Mouse (Mus musculus): Measurements from ENCODE around the gene A930017K11Rik. TPM values are rescaled to one million over a fixed set of nuclear protein-coding genes. Genes with fewer than 3 reads are reported as not detected.

A930017K11Rik gene
- total and polyA plus RNA-seq, 3 experiments = not detected

DNA sequence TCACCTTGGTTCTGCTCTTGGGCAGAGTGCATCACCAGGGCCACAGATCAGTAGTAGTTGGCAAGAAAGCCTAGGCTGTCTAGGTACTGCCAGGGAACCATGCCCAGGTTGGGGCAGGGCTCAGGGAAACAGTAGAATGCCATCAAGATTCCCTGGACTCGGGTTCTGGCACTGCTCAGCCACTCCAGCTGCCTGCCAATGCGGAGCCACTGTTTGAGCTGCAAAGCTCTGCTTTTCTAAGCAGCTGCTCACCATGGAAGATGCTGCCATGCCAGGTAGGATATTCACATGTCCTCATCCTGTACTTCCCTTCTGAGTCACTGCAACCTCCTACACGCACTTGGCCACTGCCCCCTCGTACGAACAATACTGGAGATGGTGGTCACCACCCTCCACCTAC is 28.5 kb upstream of the A930017K11Rik start:
- Histone ChIP-seq H3K79me2 (replicated peaks; ENCODE audit: control insufficient read depth, extremely low read depth, insufficient read depth, poor library complexity, severe bottlenecking) (peaks cover 4% of the 10 kb centered on the region), H3K4me3 (replicated peaks in 1 of 3; ENCODE audit: low read depth in 2 of 3, low read length in 2 of 3, poor library complexity in 1 of 3) (no peak overlapping the region), H3K9me3 (replicated peaks; ENCODE audit: low read length) (no peaks in the 10 kb centered on the region), H3K27me3 (replicated peaks) (no peaks in the 10 kb centered on the region), H3K36me3 (replicated peaks in 1 of 2; ENCODE audit: control insufficient read depth in 1 of 2, insufficient read depth in 1 of 2, low read length in 1 of 2) (peaks cover 0 to 29% of the 10 kb centered on the region in 2 experiments), H3K4me2 (ENCODE audit: insufficient read depth, low read depth, poor library complexity, severe bottlenecking) (no peak overlapping the region), H3K9ac (ENCODE audit: insufficient read depth, low read depth) (no peak overlapping the region), H3K4me1 (ENCODE audit: control insufficient read depth in 1 of 2, insufficient read depth in 2 of 2) (peaks cover 22 to 81% of the 10 kb centered on the region in 2 experiments), H3K27ac (ENCODE audit: insufficient read depth, low read depth) (no peak overlapping the region)
- in situ Hi-C loops (cut with MboI; ENCODE audit: low pct_ligation_motif_present, low pct_unique_long_range_greater_than_20kb, low sequenced_read_pairs) (no loop called here), dilution Hi-C loops (cut with MboI; ENCODE audit: extremely low pct_ligation_motif_present, extremely low pct_unique_long_range_greater_than_20kb, low sequenced_read_pairs) (no loop called here)
- TF ChIP-seq CHD2 (IDR thresholded peaks at IDR 0.05; ENCODE audit: low read length) (no peak), POLR2AphosphoS2 (IDR thresholded peaks at IDR 0.05; ENCODE audit: low read depth, low read length) (no peak), MYC (IDR thresholded peaks at IDR 0.05; ENCODE audit: low read depth, low read length) (no peak), UBTF (IDR thresholded peaks at IDR 0.05; ENCODE audit: low read depth, low read length) (no peak), NRF1 (IDR thresholded peaks at IDR 0.05; ENCODE audit: low read depth, low read length) (no peak), RAD21 (IDR thresholded peaks at IDR 0.05; ENCODE audit: low read depth, low read length) (no peak), JUN (IDR thresholded peaks at IDR 0.05; ENCODE audit: insufficient read depth, low read depth, low read length) (no peak), ELF1 (IDR thresholded peaks at IDR 0.05; ENCODE audit: low read depth, low read length) (no peak)
- DNase-seq (ENCODE audit: extremely low read depth) = no peak

DNA sequence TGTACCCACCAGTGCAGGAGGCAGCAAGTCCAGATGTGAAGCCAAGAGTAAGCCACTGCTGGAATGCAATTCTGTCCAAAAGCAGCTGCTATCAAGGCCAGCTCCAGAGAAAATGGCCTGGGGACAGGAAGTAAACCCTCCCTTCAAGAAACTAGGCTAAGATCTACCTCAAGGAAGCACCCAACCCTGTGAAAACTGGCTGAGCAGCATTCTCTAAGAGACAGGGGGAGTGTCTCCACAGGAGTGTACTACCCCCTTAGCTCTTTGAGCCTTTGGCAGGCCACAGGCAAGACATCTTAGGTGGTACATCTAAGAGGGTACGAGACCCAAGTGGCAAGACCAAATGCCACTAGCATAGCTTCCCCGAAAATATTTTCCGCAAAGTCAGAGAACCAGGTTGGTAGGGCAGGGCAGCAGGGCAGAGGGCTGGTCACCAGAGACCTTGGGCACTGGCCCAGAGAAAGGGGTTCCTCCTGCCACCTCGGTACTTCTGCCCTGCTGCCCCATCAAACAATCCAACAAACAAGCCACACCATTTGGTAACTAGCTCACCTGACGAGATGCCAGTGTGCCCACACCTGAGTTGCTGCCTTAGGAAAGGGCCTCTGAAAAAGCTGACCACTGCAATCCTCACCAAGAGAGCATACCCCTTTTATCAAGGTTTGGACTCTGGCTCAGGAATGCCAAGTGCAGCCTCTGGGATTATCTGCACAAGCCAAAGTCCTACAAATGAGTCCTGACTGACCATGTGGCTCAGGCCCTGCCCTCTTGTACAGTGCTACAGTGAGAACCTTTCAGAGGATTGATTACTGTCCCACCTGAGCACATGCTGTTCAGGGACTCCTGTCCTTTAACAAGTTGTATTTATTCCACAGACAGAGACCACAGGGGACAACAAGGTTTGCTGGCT is 27.7 kb upstream of the A930017K11Rik start:
- dilution Hi-C loops (cut with MboI; ENCODE audit: extremely low pct_ligation_motif_present, extremely low pct_unique_long_range_greater_than_20kb, low sequenced_read_pairs) (no loop called here), in situ Hi-C loops (cut with MboI; ENCODE audit: low pct_ligation_motif_present, low pct_unique_long_range_greater_than_20kb, low sequenced_read_pairs) (no loop called here)
- H3K79me2 ChIP-seq (replicated peaks; ENCODE audit: control insufficient read depth, extremely low read depth, insufficient read depth, poor library complexity, severe bottlenecking) = peaks cover 4% of the 10 kb centered on the region
- H3K9me3 ChIP-seq (replicated peaks; ENCODE audit: low read length) = no peaks in the 10 kb centered on the region
- H3K36me3 ChIP-seq (replicated peaks in 1 of 2; ENCODE audit: control insufficient read depth in 1 of 2, insufficient read depth in 1 of 2, low read length in 1 of 2) = peaks cover 0 to 31% of the 10 kb centered on the region in 2 experiments
- no peak overlapping the region for H3K4me2 ChIP-seq (ENCODE audit: insufficient read depth, low read depth, poor library complexity, severe bottlenecking)
- H3K4me3 ChIP-seq (replicated peaks in 1 of 3; ENCODE audit: low read depth in 2 of 3, low read length in 2 of 3, poor library complexity in 1 of 3) = no peak overlapping the region
- no peak overlapping the region for H3K27ac ChIP-seq (ENCODE audit: insufficient read depth, low read depth)
- H3K9ac ChIP-seq (ENCODE audit: insufficient read depth, low read depth) = no peak overlapping the region
- no peak for DNase-seq (ENCODE audit: extremely low read depth)
- TF ChIP-seq SIN3A (IDR thresholded peaks at IDR 0.05; ENCODE audit: low read length) (no peak), NRF1 (IDR thresholded peaks at IDR 0.05; ENCODE audit: low read depth, low read length) (no peak), TBP (conservative IDR thresholded peaks at IDR 0.05; ENCODE audit: low read depth, low read length) (no peak), MXI1 (IDR thresholded peaks at IDR 0.05; ENCODE audit: low read depth, low read length) (no peak), CHD2 (IDR thresholded peaks at IDR 0.05; ENCODE audit: low read length) (no peak), POLR2AphosphoS2 (IDR thresholded peaks at IDR 0.05; ENCODE audit: low read depth, low read length) (no peak), BHLHE40 (IDR thresholded peaks at IDR 0.05; ENCODE audit: low read depth, low read length) (no peak), TCF12 (IDR thresholded peaks at IDR 0.05; ENCODE audit: low read depth, low read length) (no peak), E2F4 (IDR thresholded peaks at IDR 0.05; ENCODE audit: insufficient replicate concordance, low read depth, low read length) (no peak), UBTF (IDR thresholded peaks at IDR 0.05; ENCODE audit: low read depth, low read length) (no peak), IRF4 (IDR thresholded peaks at IDR 0.05; ENCODE audit: low read depth, low read length) (no peak), HCFC1 (IDR thresholded peaks at IDR 0.05; ENCODE audit: low read depth, low read length) (no peak), MAFK (IDR thresholded peaks at IDR 0.05; ENCODE audit: insufficient replicate concordance, low read length) (no peak), SMC3 (IDR thresholded peaks at IDR 0.05; ENCODE audit: low read depth, low read length) (no peak), JUN (IDR thresholded peaks at IDR 0.05; ENCODE audit: insufficient read depth, low read depth, low read length) (no peak), CTCF (conservative IDR thresholded peaks at IDR 0.05 in 1 of 2, IDR thresholded peaks at IDR 0.05 in 1 of 2; ENCODE audit: low read depth in 2 of 2, low read length in 2 of 2) (no peak), ZMIZ1 (IDR thresholded peaks at IDR 0.05; ENCODE audit: low read depth, low read length) (no peak), ETS1 (conservative IDR thresholded peaks at IDR 0.05; ENCODE audit: low read depth, low read length) (no peak)
- H3K4me1 ChIP-seq (ENCODE audit: control insufficient read depth in 1 of 2, insufficient read depth in 2 of 2) = peaks cover 22 to 81% of the 10 kb centered on the region in 2 experiments
- H3K27me3 ChIP-seq (replicated peaks) = no peaks in the 10 kb centered on the region

Data from CH12.LX (cell line).